Mouse (Mus musculus): ENCODE data around the gene Gm525. TPM values are rescaled to one million over a fixed set of nuclear protein-coding genes. Genes with fewer than 3 reads are reported as not detected.

Gene Gm525
- polyA plus RNA-seq, 1 experiment from 2014 or later: 1.2 TPM

GRCm38 (mm10) chr11:89067301-89067822, 6.3 kb upstream of the Gm525 start:
- Histone ChIP-seq H3K27ac (replicated peaks; ENCODE audit: low read depth, low read length) (no peak overlapping the region), H3K27me3 (replicated peaks; ENCODE audit: control insufficient read depth, insufficient read depth, low read length) (no peaks in the 10 kb centered on the region), H3K4me1 (ENCODE audit: control insufficient read depth, insufficient read depth, low read length) (no peaks in the 10 kb centered on the region), H3K9me3 (ENCODE audit: control insufficient read depth, low read length) (no peaks in the 10 kb centered on the region), H3K4me2 (ENCODE audit: low read depth, low read length) (no peak overlapping the region), H3K9ac (ENCODE audit: low read depth, low read length) (no peak overlapping the region), H3K4me3 (ENCODE audit: low read depth, low read length) (no peak overlapping the region), H3K36me3 (ENCODE audit: control insufficient read depth, insufficient read depth, low read length) (no peaks in the 10 kb centered on the region)
- ATAC-seq (ENCODE audit: low read depth) (no peak), DNase-seq (ENCODE audit: low spot score) (no peak)
- 59% methylated on average over 6 of the region's 6 CpGs for WGBS

- Histone ChIP-seq H3K9ac (ENCODE audit: low read depth, low read length) (no peak overlapping the region), H3K27ac (replicated peaks; ENCODE audit: low read depth, low read length) (peak overlapping the region; percentile 39), H3K4me1 (ENCODE audit: control insufficient read depth, insufficient read depth, low read length) (no peaks in the 10 kb centered on the region), H3K9me3 (ENCODE audit: control insufficient read depth, low read length) (no peaks in the 10 kb centered on the region), H3K4me3 (ENCODE audit: low read depth, low read length) (no peak overlapping the region), H3K36me3 (ENCODE audit: control insufficient read depth, insufficient read depth, low read length) (no peaks in the 10 kb centered on the region), H3K27me3 (replicated peaks; ENCODE audit: control insufficient read depth, insufficient read depth, low read length) (no peaks in the 10 kb centered on the region), H3K4me2 (ENCODE audit: low read depth, low read length) (no peak overlapping the region)
- DNase-seq (ENCODE audit: low spot score): no peak
- 52% methylated on average over 11 of the region's 11 CpGs for WGBS
- ATAC-seq (ENCODE audit: low read depth): no peak
These were observed 5.7 kb upstream of the Gm525 start for GRCm38 (mm10) chr11:89067871-89068490.

GRCm38 (mm10) chr11:89068649-89069048, 5.0 kb upstream of the Gm525 start:
- DNase-seq (ENCODE audit: low spot score) (no peak), ATAC-seq (ENCODE audit: low read depth) (no peak)
- H3K4me2 ChIP-seq (ENCODE audit: low read depth, low read length): no peak overlapping the region
- H3K9ac ChIP-seq (ENCODE audit: low read depth, low read length): no peak overlapping the region
- no peaks in the 10 kb centered on the region for H3K27me3 ChIP-seq (replicated peaks; ENCODE audit: control insufficient read depth, insufficient read depth, low read length)
- H3K27ac ChIP-seq (replicated peaks; ENCODE audit: low read depth, low read length): no peak overlapping the region
- no peak overlapping the region for H3K4me3 ChIP-seq (ENCODE audit: low read depth, low read length)
- H3K36me3 ChIP-seq (ENCODE audit: control insufficient read depth, insufficient read depth, low read length): no peaks in the 10 kb centered on the region
- H3K9me3 ChIP-seq (ENCODE audit: control insufficient read depth, low read length): no peaks in the 10 kb centered on the region
- H3K4me1 ChIP-seq (ENCODE audit: control insufficient read depth, insufficient read depth, low read length): no peaks in the 10 kb centered on the region
- WGBS: 91% methylated on average over 14 of the region's 14 CpGs

DNA sequence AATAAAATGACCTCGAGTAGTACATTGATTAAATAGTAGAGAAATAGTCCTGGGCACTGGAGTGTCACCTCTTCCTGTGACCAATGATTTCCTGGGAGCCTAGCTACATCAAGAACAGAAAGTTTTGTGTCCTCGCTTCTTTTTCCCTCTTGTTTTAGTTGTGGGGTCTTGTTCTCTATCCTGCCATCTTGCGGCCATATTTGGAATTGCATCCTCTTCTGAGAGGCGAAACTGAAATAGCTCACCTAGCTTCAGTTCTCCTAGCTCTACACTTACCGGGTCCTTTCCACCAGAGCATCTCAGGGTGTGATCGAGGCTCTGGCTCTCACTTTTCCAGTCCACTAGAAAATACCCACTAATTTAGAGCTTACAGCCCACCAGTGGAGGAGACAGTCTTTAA, 4.3 kb upstream of the Gm525 start:
- no peak overlapping the region for H3K4me3 ChIP-seq (ENCODE audit: low read depth, low read length)
- ATAC-seq (ENCODE audit: low read depth): no peak
- no peak overlapping the region for H3K4me2 ChIP-seq (ENCODE audit: low read depth, low read length)
- no peak overlapping the region for H3K27ac ChIP-seq (replicated peaks; ENCODE audit: low read depth, low read length)
- H3K4me1 ChIP-seq (ENCODE audit: control insufficient read depth, insufficient read depth, low read length): no peaks in the 10 kb centered on the region
- no peak overlapping the region for H3K9ac ChIP-seq (ENCODE audit: low read depth, low read length)
- peak; percentile 40 for DNase-seq (ENCODE audit: low spot score)
- no peaks in the 10 kb centered on the region for H3K9me3 ChIP-seq (ENCODE audit: control insufficient read depth, low read length)
- no peaks in the 10 kb centered on the region for H3K36me3 ChIP-seq (ENCODE audit: control insufficient read depth, insufficient read depth, low read length)
- no peaks in the 10 kb centered on the region for H3K27me3 ChIP-seq (replicated peaks; ENCODE audit: control insufficient read depth, insufficient read depth, low read length)
- WGBS: 30% methylated on average over 6 of the region's 6 CpGs

DNA sequence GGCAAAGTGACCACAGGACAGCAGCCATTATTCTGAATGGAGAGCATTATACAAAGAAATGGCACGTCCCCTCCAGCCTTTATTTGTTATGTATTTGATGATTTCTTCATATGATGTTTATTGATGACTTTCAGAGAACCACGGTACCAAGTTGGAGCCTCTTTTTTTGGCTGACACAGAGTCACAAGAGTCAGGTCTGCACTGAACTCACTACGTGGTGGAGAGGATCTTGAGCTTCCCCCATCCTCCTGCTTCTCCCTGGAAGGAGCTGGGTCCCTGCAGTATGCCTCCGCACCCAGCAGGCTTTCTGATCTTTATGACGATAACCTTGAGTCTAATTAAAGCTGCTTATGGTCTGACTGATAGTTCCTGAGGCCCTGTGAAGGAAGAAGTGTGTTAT, 2.1 kb upstream of the Gm525 start:
- no peaks in the 10 kb centered on the region for H3K4me1 ChIP-seq (ENCODE audit: control insufficient read depth, insufficient read depth, low read length)
- no peak for ATAC-seq (ENCODE audit: low read depth)

GRCm38 (mm10) chr11:89074783-89075413, 1.3 kb downstream of the Gm525 start:
- Histone ChIP-seq H3K4me1 (ENCODE audit: control insufficient read depth, insufficient read depth, low read length) (no peaks in the 10 kb centered on the region), H3K9ac (ENCODE audit: low read depth, low read length) (no peak overlapping the region), H3K36me3 (ENCODE audit: control insufficient read depth, insufficient read depth, low read length) (no peaks in the 10 kb centered on the region), H3K4me2 (ENCODE audit: low read depth, low read length) (no peak overlapping the region), H3K27ac (replicated peaks; ENCODE audit: low read depth, low read length) (no peak overlapping the region), H3K27me3 (replicated peaks; ENCODE audit: control insufficient read depth, insufficient read depth, low read length) (no peaks in the 10 kb centered on the region), H3K4me3 (ENCODE audit: low read depth, low read length) (no peak overlapping the region), H3K9me3 (ENCODE audit: control insufficient read depth, low read length) (no peaks in the 10 kb centered on the region)
- WGBS: 57% methylated on average over 19 of the region's 19 CpGs
- ATAC-seq (ENCODE audit: low read depth): no peak
- DNase-seq (ENCODE audit: low spot score): no peak

More for the DNA sequence above, 2.1 kb upstream of the Gm525 start:
- H3K4me2 ChIP-seq (ENCODE audit: low read depth, low read length): no peak overlapping the region
- H3K36me3 ChIP-seq (ENCODE audit: control insufficient read depth, insufficient read depth, low read length): no peaks in the 10 kb centered on the region
- no peak overlapping the region for H3K27ac ChIP-seq (replicated peaks; ENCODE audit: low read depth, low read length)
- no peak overlapping the region for H3K9ac ChIP-seq (ENCODE audit: low read depth, low read length)
- 81% methylated on average over 5 of the region's 5 CpGs for WGBS
- DNase-seq (ENCODE audit: low spot score): no peak
- no peaks in the 10 kb centered on the region for H3K9me3 ChIP-seq (ENCODE audit: control insufficient read depth, low read length)
- no peaks in the 10 kb centered on the region for H3K27me3 ChIP-seq (replicated peaks; ENCODE audit: control insufficient read depth, insufficient read depth, low read length)
- H3K4me3 ChIP-seq (ENCODE audit: low read depth, low read length): no peak overlapping the region

GRCm38 (mm10) chr11:89076370-89076821, 2.8 kb downstream of the Gm525 start:
- Histone ChIP-seq H3K36me3 (ENCODE audit: control insufficient read depth, insufficient read depth, low read length) (no peaks in the 10 kb centered on the region), H3K9ac (ENCODE audit: low read depth, low read length) (no peak overlapping the region), H3K27ac (replicated peaks; ENCODE audit: low read depth, low read length) (no peak overlapping the region), H3K9me3 (ENCODE audit: control insufficient read depth, low read length) (no peaks in the 10 kb centered on the region), H3K4me3 (ENCODE audit: low read depth, low read length) (no peak overlapping the region), H3K27me3 (replicated peaks; ENCODE audit: control insufficient read depth, insufficient read depth, low read length) (no peaks in the 10 kb centered on the region), H3K4me2 (ENCODE audit: low read depth, low read length) (no peak overlapping the region), H3K4me1 (ENCODE audit: control insufficient read depth, insufficient read depth, low read length) (no peaks in the 10 kb centered on the region)
- ATAC-seq (ENCODE audit: low read depth): no peak
- 67% methylated on average over 4 of the region's 4 CpGs for WGBS
- DNase-seq (ENCODE audit: low spot score): no peak

DNA sequence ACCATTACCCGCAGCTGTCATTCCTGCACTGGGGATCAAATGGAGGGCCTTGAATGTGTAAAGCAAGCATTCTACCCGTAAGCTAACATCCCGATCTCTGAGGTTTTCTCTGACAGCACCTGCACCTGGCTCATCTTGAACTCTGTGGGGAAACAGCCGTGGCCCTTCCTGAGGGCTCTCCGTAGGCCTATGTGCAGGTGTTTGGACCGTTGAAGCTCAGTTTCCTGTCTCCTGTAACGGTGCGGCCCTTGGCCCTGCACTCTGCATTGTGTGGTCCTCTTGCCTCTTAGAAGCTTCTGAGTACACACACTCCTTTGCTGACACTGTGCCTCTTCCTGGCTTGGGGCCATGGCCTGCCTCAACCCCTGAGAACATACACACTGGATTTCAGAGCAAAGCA, 4.0 kb downstream of the Gm525 start:
- H3K27me3 ChIP-seq (replicated peaks; ENCODE audit: control insufficient read depth, insufficient read depth, low read length): no peaks in the 10 kb centered on the region
- ATAC-seq (ENCODE audit: low read depth) (no peak), DNase-seq (ENCODE audit: low spot score) (no peak)
- no peak overlapping the region for H3K27ac ChIP-seq (replicated peaks; ENCODE audit: low read depth, low read length)
- H3K9me3 ChIP-seq (ENCODE audit: control insufficient read depth, low read length): no peaks in the 10 kb centered on the region
- no peak overlapping the region for H3K4me2 ChIP-seq (ENCODE audit: low read depth, low read length)
- H3K36me3 ChIP-seq (ENCODE audit: control insufficient read depth, insufficient read depth, low read length): no peaks in the 10 kb centered on the region
- WGBS: 77% methylated on average over 8 of the region's 8 CpGs
- H3K4me1 ChIP-seq (ENCODE audit: control insufficient read depth, insufficient read depth, low read length): no peaks in the 10 kb centered on the region
- no peak overlapping the region for H3K9ac ChIP-seq (ENCODE audit: low read depth, low read length)
- no peak overlapping the region for H3K4me3 ChIP-seq (ENCODE audit: low read depth, low read length)

GRCm38 (mm10) chr11:89078305-89078704, 4.7 kb downstream of the Gm525 start:
- ATAC-seq (ENCODE audit: low read depth) (no peak), DNase-seq (ENCODE audit: low spot score) (no peak)
- no peak overlapping the region for H3K9ac ChIP-seq (ENCODE audit: low read depth, low read length)
- 88% methylated on average over 3 of the region's 3 CpGs for WGBS
- H3K27me3 ChIP-seq (replicated peaks; ENCODE audit: control insufficient read depth, insufficient read depth, low read length): no peaks in the 10 kb centered on the region
- H3K27ac ChIP-seq (replicated peaks; ENCODE audit: low read depth, low read length): no peak overlapping the region
- no peaks in the 10 kb centered on the region for H3K36me3 ChIP-seq (ENCODE audit: control insufficient read depth, insufficient read depth, low read length)
- H3K9me3 ChIP-seq (ENCODE audit: control insufficient read depth, low read length): no peaks in the 10 kb centered on the region
- H3K4me2 ChIP-seq (ENCODE audit: low read depth, low read length): no peak overlapping the region
- no peak overlapping the region for H3K4me3 ChIP-seq (ENCODE audit: low read depth, low read length)
- H3K4me1 ChIP-seq (ENCODE audit: control insufficient read depth, insufficient read depth, low read length): no peaks in the 10 kb centered on the region
